Mouse (Mus musculus): Measurements from ENCODE around the gene Mbip. TPM values are rescaled to one million over a fixed set of nuclear protein-coding genes. Genes with fewer than 3 reads are reported as not detected.

The Mbip gene
- polyA plus RNA-seq, 1 experiment: 4.8 TPM

GRCm38 (mm10) chr12:56339295-56340056, 6.2 kb downstream of the Mbip start:
- peaks cover 25% of the 10 kb centered on the region for H3K36me3 ChIP-seq (ENCODE audit: control insufficient read depth, insufficient read depth)
- H3K27me3 ChIP-seq (ENCODE audit: control insufficient read depth, insufficient read depth, insufficient read length): no peaks in the 10 kb centered on the region
- TF ChIP-seq MAX (IDR thresholded peaks at IDR 0.05; ENCODE audit: low read depth): no peak
- TF ChIP-seq TCF12 (IDR thresholded peaks at IDR 0.05; ENCODE audit: insufficient read depth, poor library complexity, severe bottlenecking): no peak
- TF ChIP-seq CEBPB (IDR thresholded peaks at IDR 0.05; ENCODE audit: insufficient read depth, poor library complexity, severe bottlenecking): no peak
- no peak for TF ChIP-seq POLR2AphosphoS2 (IDR thresholded peaks at IDR 0.05; ENCODE audit: insufficient read length, low read depth)
- TF ChIP-seq E2F4 (IDR thresholded peaks at IDR 0.05; ENCODE audit: insufficient read depth): no peak
- no peak for TF ChIP-seq SRF (IDR thresholded peaks at IDR 0.05; ENCODE audit: control insufficient read depth, insufficient read length, low read depth)
- TF ChIP-seq POLR2A (IDR thresholded peaks at IDR 0.05; ENCODE audit: insufficient read length, low read depth): no peak
- no peak overlapping the region for H3K4me2 ChIP-seq (ENCODE audit: low read depth)
- no peak overlapping the region for H3K4me3 ChIP-seq
- no peak overlapping the region for H3ac ChIP-seq (ENCODE audit: control insufficient read depth, insufficient read length)
- peaks cover 1% of the 10 kb centered on the region for H3K79me2 ChIP-seq (ENCODE audit: control insufficient read depth, insufficient read depth)

- no peak overlapping the region for H3K4me3 ChIP-seq
- H3K27me3 ChIP-seq (ENCODE audit: control insufficient read depth, insufficient read depth, insufficient read length): no peaks in the 10 kb centered on the region
- H3K4me2 ChIP-seq (ENCODE audit: low read depth): no peak overlapping the region
- no peak for TF ChIP-seq USF1 (IDR thresholded peaks at IDR 0.05; ENCODE audit: low read depth)
- no peak for TF ChIP-seq REST (IDR thresholded peaks at IDR 0.05; ENCODE audit: insufficient read depth, insufficient read length)
- TF ChIP-seq MYOG (IDR thresholded peaks at IDR 0.05; ENCODE audit: control insufficient read depth in 1 of 3, insufficient read depth in 1 of 3, insufficient read length in 2 of 3, low read depth in 2 of 3): no peak
- no peak for TF ChIP-seq MYOD1 (IDR thresholded peaks at IDR 0.05; ENCODE audit: control insufficient read depth in 1 of 3, insufficient read length in 2 of 3, low read depth in 2 of 3)
- TF ChIP-seq SRF (IDR thresholded peaks at IDR 0.05; ENCODE audit: control insufficient read depth, insufficient read length, low read depth): no peak
- no peak for TF ChIP-seq CEBPB (IDR thresholded peaks at IDR 0.05; ENCODE audit: insufficient read depth, poor library complexity, severe bottlenecking)
- no peak for TF ChIP-seq POLR2AphosphoS2 (IDR thresholded peaks at IDR 0.05; ENCODE audit: insufficient read length, low read depth)
- no peak for TF ChIP-seq E2F4 (IDR thresholded peaks at IDR 0.05; ENCODE audit: insufficient read depth)
- no peak for TF ChIP-seq TCF3 (IDR thresholded peaks at IDR 0.05; ENCODE audit: insufficient read length, low read depth)
- no peak overlapping the region for H3ac ChIP-seq (ENCODE audit: control insufficient read depth, insufficient read length)
- H3K79me2 ChIP-seq (ENCODE audit: control insufficient read depth, insufficient read depth): no peaks in the 10 kb centered on the region
- H3K36me3 ChIP-seq (ENCODE audit: control insufficient read depth, insufficient read depth): peaks cover 34% of the 10 kb centered on the region
These were observed 12.2 kb downstream of the Mbip start for GRCm38 (mm10) chr12:56333461-56333860.

- no peak overlapping the region for H3ac ChIP-seq (ENCODE audit: control insufficient read depth, insufficient read length)
- no peaks in the 10 kb centered on the region for H3K27me3 ChIP-seq (ENCODE audit: control insufficient read depth, insufficient read depth, insufficient read length)
- peaks cover 32% of the 10 kb centered on the region for H3K36me3 ChIP-seq (ENCODE audit: control insufficient read depth, insufficient read depth)
- TF ChIP-seq SRF (IDR thresholded peaks at IDR 0.05; ENCODE audit: control insufficient read depth, insufficient read length, low read depth) (no peak), REST (IDR thresholded peaks at IDR 0.05; ENCODE audit: insufficient read depth, insufficient read length) (no peak), E2F4 (IDR thresholded peaks at IDR 0.05; ENCODE audit: insufficient read depth) (no peak), TCF12 (IDR thresholded peaks at IDR 0.05; ENCODE audit: insufficient read depth, poor library complexity, severe bottlenecking) (no peak), MAX (IDR thresholded peaks at IDR 0.05; ENCODE audit: low read depth) (no peak), USF1 (IDR thresholded peaks at IDR 0.05; ENCODE audit: low read depth) (no peak), POLR2A (IDR thresholded peaks at IDR 0.05; ENCODE audit: insufficient read length, low read depth) (no peak), MYOD1 (IDR thresholded peaks at IDR 0.05; ENCODE audit: control insufficient read depth in 1 of 3, insufficient read length in 2 of 3, low read depth in 2 of 3) (no peak), CEBPB (IDR thresholded peaks at IDR 0.05; ENCODE audit: insufficient read depth, poor library complexity, severe bottlenecking) (no peak), MYOG (IDR thresholded peaks at IDR 0.05; ENCODE audit: control insufficient read depth in 1 of 3, insufficient read depth in 1 of 3, insufficient read length in 2 of 3, low read depth in 2 of 3) (no peak)
- no peak overlapping the region for H3K4me2 ChIP-seq (ENCODE audit: low read depth)
- no peak overlapping the region for H3K4me3 ChIP-seq
- H3K79me2 ChIP-seq (ENCODE audit: control insufficient read depth, insufficient read depth): no peaks in the 10 kb centered on the region
These were observed 13.2 kb downstream of the Mbip start for GRCm38 (mm10) chr12:56332475-56332874.

GRCm38 (mm10) chr12:56327448-56327998, 18.2 kb downstream of the Mbip start:
- no peak overlapping the region for H3K4me3 ChIP-seq
- H3ac ChIP-seq (ENCODE audit: control insufficient read depth, insufficient read length): no peak overlapping the region

More at GRCm38 (mm10) chr12:56327448-56327998, 18.2 kb downstream of the Mbip start:
- Histone ChIP-seq H3K79me2 (ENCODE audit: control insufficient read depth, insufficient read depth) (no peaks in the 10 kb centered on the region), H3K27me3 (ENCODE audit: control insufficient read depth, insufficient read depth, insufficient read length) (no peaks in the 10 kb centered on the region), H3K36me3 (ENCODE audit: control insufficient read depth, insufficient read depth) (peaks cover 1% of the 10 kb centered on the region), H3K4me2 (ENCODE audit: low read depth) (no peak overlapping the region)
- TF ChIP-seq E2F4 (IDR thresholded peaks at IDR 0.05; ENCODE audit: insufficient read depth) (no peak), MYOG (IDR thresholded peaks at IDR 0.05; ENCODE audit: control insufficient read depth in 1 of 3, insufficient read depth in 1 of 3, insufficient read length in 2 of 3, low read depth in 2 of 3) (no peak), REST (IDR thresholded peaks at IDR 0.05; ENCODE audit: insufficient read depth, insufficient read length) (no peak), MYOD1 (IDR thresholded peaks at IDR 0.05; ENCODE audit: control insufficient read depth in 1 of 3, insufficient read length in 2 of 3, low read depth in 2 of 3) (no peak), SRF (IDR thresholded peaks at IDR 0.05; ENCODE audit: control insufficient read depth, insufficient read length, low read depth) (no peak), TCF12 (IDR thresholded peaks at IDR 0.05; ENCODE audit: insufficient read depth, poor library complexity, severe bottlenecking) (no peak), CEBPB (IDR thresholded peaks at IDR 0.05; ENCODE audit: insufficient read depth, poor library complexity, severe bottlenecking) (no peak), USF1 (IDR thresholded peaks at IDR 0.05; ENCODE audit: low read depth) (no peak), POLR2A (IDR thresholded peaks at IDR 0.05; ENCODE audit: insufficient read length, low read depth) (no peak), TCF3 (IDR thresholded peaks at IDR 0.05; ENCODE audit: insufficient read length, low read depth) (no peak), POLR2AphosphoS2 (IDR thresholded peaks at IDR 0.05; ENCODE audit: insufficient read length, low read depth) (no peak), MAX (IDR thresholded peaks at IDR 0.05; ENCODE audit: low read depth) (no peak)
